Comparison of ENCODE assay signal across 19 mouse cellular contexts in genomic region chr9:37232201-37233195, GRCm38 (mm10). TPM values are rescaled to one million over a fixed set of nuclear protein-coding genes. Genes with fewer than 3 reads are reported as not detected.
DNase-seq lines count a peak whose midpoint lies in the region; ATAC-seq and TF ChIP-seq lines count a peak whose summit lies in the region.
"Had no signal": no experiment of that assay in that cellular context is flagged by ENCODE, and none has a peak within 500 bp of the region (broad histone marks: within the 10 kb centered on the region; RNA-seq: fewer than 3 reads in every experiment).

No protein-coding gene starts in this region.

- no peaks in the 10 kb centered on the region for H3K9me3 ChIP-seq in midbrain, embryonic 12.5 days
- H3K9me3 ChIP-seq in midbrain, embryonic 13.5 days: no peaks in the 10 kb centered on the region
- H3K9me3 ChIP-seq in embryonic facial prominence, embryonic 15.5 days (replicated peaks): no peaks in the 10 kb centered on the region
- H3K9me3 ChIP-seq: G1E; heart, embryonic 15.5 days; hindbrain, embryonic 13.5 days had no signal

- peak; percentile 30 to 38 for DNase-seq in adrenal gland, adult (ENCODE audit: inconsistent age in 2 of 2, low spot score in 1 of 2)
- DNase-seq in adrenal gland, postnatal 10 days: no peak
- peak; percentile 31 for DNase-seq in yolk sac, embryonic 10.5 days (ENCODE audit: low spot score)
- DNase-seq in heart, adult 2 months: no peak
- DNase-seq in gastrocnemius, adult 2 months: no peak
- DNase-seq: cerebellum, postnatal 25 days; kidney, adult 18-20 months; kidney, postnatal 4 days; layer of hippocampus, postnatal 36 days; left cerebral cortex, postnatal 4 days; lung, postnatal 10 days; retina, postnatal 1 day had no signal

- no peaks in the 10 kb centered on the region for H3K79me2 ChIP-seq in heart, adult 2 months (replicated peaks; ENCODE audit: control insufficient read depth, insufficient read depth, low read length)

- 47% methylated on average over 22 of the region's 22 CpGs for WGBS in midbrain, embryonic 12.5 days
- WGBS in midbrain, embryonic 13.5 days: 51% methylated on average over 22 of the region's 22 CpGs
- 47% methylated on average over 22 of the region's 22 CpGs for WGBS in embryonic facial prominence, embryonic 15.5 days
- 69% methylated on average over 22 of the region's 22 CpGs for WGBS in heart, adult 2 months

- H3K27ac ChIP-seq in midbrain, embryonic 12.5 days (replicated peaks): no peak overlapping the region
- no peak overlapping the region for H3K27ac ChIP-seq in midbrain, embryonic 13.5 days
- 0 out of 2 replicates have a peak overlapping the region, but pooled peaks have one; percentile 34 for H3K27ac ChIP-seq in embryonic facial prominence, embryonic 15.5 days (replicated peaks)
- no peak overlapping the region for H3K27ac ChIP-seq in heart, adult 2 months
- H3K27ac ChIP-seq in gastrocnemius, adult 2 months: no peak overlapping the region
- H3K27ac ChIP-seq: heart, embryonic 15.5 days; hindbrain, embryonic 13.5 days; liver, embryonic 14.5 days had no signal

- H3K4me3 ChIP-seq in midbrain, embryonic 12.5 days: no peak overlapping the region
- no peak overlapping the region for H3K4me3 ChIP-seq in midbrain, embryonic 13.5 days (replicated peaks)
- H3K4me3 ChIP-seq in embryonic facial prominence, embryonic 15.5 days (replicated peaks): no peak overlapping the region
- H3K4me3 ChIP-seq in heart, adult 2 months: no peak overlapping the region
- H3K4me3 ChIP-seq in gastrocnemius, adult 2 months: no peak overlapping the region
- H3K4me3 ChIP-seq: heart, embryonic 15.5 days; hindbrain, embryonic 13.5 days had no signal

- H3K9ac ChIP-seq in midbrain, embryonic 12.5 days (replicated peaks): 0 out of 2 replicates have a peak overlapping the region, but pooled peaks have one; percentile 15
- H3K9ac ChIP-seq in midbrain, embryonic 13.5 days (replicated peaks): no peak overlapping the region
- no peak overlapping the region for H3K9ac ChIP-seq in embryonic facial prominence, embryonic 15.5 days
- no peak overlapping the region for H3K9ac ChIP-seq in heart, adult 2 months (ENCODE audit: low read depth, low read length)
- H3K9ac ChIP-seq: heart, embryonic 15.5 days; hindbrain, embryonic 13.5 days; liver, embryonic 14.5 days had no signal

- no peaks in the 10 kb centered on the region; the same call in 1 of the 2 replicates for H3K27me3 ChIP-seq in midbrain, embryonic 12.5 days
- no peaks in the 10 kb centered on the region for H3K27me3 ChIP-seq in midbrain, embryonic 13.5 days
- no peaks in the 10 kb centered on the region for H3K27me3 ChIP-seq in embryonic facial prominence, embryonic 15.5 days
- no peaks in the 10 kb centered on the region for H3K27me3 ChIP-seq in heart, adult 2 months (ENCODE audit: control insufficient read depth, insufficient read depth, low read length)
- H3K27me3 ChIP-seq: heart, embryonic 15.5 days; hindbrain, embryonic 13.5 days had no signal

- H3K36me3 ChIP-seq in midbrain, embryonic 12.5 days: no peaks in the 10 kb centered on the region
- no peaks in the 10 kb centered on the region for H3K36me3 ChIP-seq in midbrain, embryonic 13.5 days
- H3K36me3 ChIP-seq in embryonic facial prominence, embryonic 15.5 days: no peaks in the 10 kb centered on the region
- H3K36me3 ChIP-seq in heart, adult 2 months (ENCODE audit: control insufficient read depth, insufficient read depth, low read length): no peaks in the 10 kb centered on the region
- H3K36me3 ChIP-seq: heart, embryonic 15.5 days; hindbrain, embryonic 13.5 days had no signal

- H3K4me1 ChIP-seq in midbrain, embryonic 12.5 days: peaks cover 8% of the 10 kb centered on the region
- H3K4me1 ChIP-seq in midbrain, embryonic 13.5 days (replicated peaks): peaks cover 5% of the 10 kb centered on the region; the same call in 1 of the 2 replicates
- peaks cover 6% of the 10 kb centered on the region; the same call in 1 of the 2 replicates for H3K4me1 ChIP-seq in embryonic facial prominence, embryonic 15.5 days
- peaks cover 1% of the 10 kb centered on the region; the same call in 1 of the 2 replicates for H3K4me1 ChIP-seq in heart, adult 2 months (ENCODE audit: control insufficient read depth, insufficient read depth, low read length)

- intact Hi-C loops in heart, adult 2 months (cut with DNase I): no loop called here
- intact Hi-C loops in gastrocnemius, adult 2 months (cut with DNase I): loop anchor here (5.0 kb wide), 1 partner anchor 260 kb away; no protein-coding TSS in a partner anchor

- no peak for TF ChIP-seq CTCF in heart, adult 2 months (IDR thresholded peaks at IDR 0.05)
- TF ChIP-seq CTCF in gastrocnemius, adult 2 months (IDR thresholded peaks at IDR 0.05): no peak

- no peak for ATAC-seq in midbrain, embryonic 12.5 days (ENCODE audit: low FRiP score, low read depth)
- no peak for ATAC-seq in midbrain, embryonic 13.5 days
- no peak for ATAC-seq in embryonic facial prominence, embryonic 15.5 days (ENCODE audit: insufficient number of reproducible peaks, low FRiP score, low TSS enrichment, low read depth)

- TF ChIP-seq POLR2A in heart, adult 2 months (IDR thresholded peaks at IDR 0.05; ENCODE audit: insufficient read depth, low read depth, low read length): no peak

- H3K4me2 ChIP-seq in midbrain, embryonic 12.5 days (replicated peaks): no peak overlapping the region
- H3K4me2 ChIP-seq in midbrain, embryonic 13.5 days (replicated peaks): no peak overlapping the region
- H3K4me2 ChIP-seq in embryonic facial prominence, embryonic 15.5 days (replicated peaks): no peak overlapping the region
- H3K4me2 ChIP-seq: heart, embryonic 15.5 days; hindbrain, embryonic 13.5 days had no signal

- no peak for TF ChIP-seq EP300 in heart, adult 2 months (IDR thresholded peaks at IDR 0.05; ENCODE audit: insufficient read depth, low read depth, low read length)

RNA-seq across cellular contexts. Expression of gene Slc37a2, which starts 23.0 kb away (rescaled TPM):
- 1 to 10 TPM; 8.8 to 9.8 TPM for total RNA-seq in adrenal gland, postnatal 10 days (2021)
- polyA plus RNA-seq in midbrain, embryonic 12.5 days (2016; fragmentation: Nextera tagmentation; extraction: Ambion mirVana): 1.1 TPM in 2 replicates
- polyA plus RNA-seq in midbrain, embryonic 13.5 days (2015; fragmentation: Nextera tagmentation; extraction: Ambion mirVana): 0.72 and 0.96 TPM in 2 replicates
- polyA plus RNA-seq in embryonic facial prominence, embryonic 15.5 days (2015; fragmentation: Nextera tagmentation; extraction: Ambion mirVana): 9.8 and 10.4 TPM in 2 replicates
- 1 to 10 TPM; 2.9 to 4.1 TPM for total RNA-seq in heart, adult 2 months (2021)
- polyA plus RNA-seq in heart, adult 2 months (2012; rRNA removed): 4.1 and 5.9 TPM in 2 replicates
- total RNA-seq in gastrocnemius, adult 2 months (2021): under 1 TPM; 0.36 to 0.50 TPM

RNA-seq across cellular contexts. Expression of gene Tmem218, which starts 24.5 kb away (rescaled TPM):
- 1 to 10 TPM; 5.8 to 7.3 TPM for total RNA-seq in adrenal gland, postnatal 10 days (2021)
- 15.4 and 16.2 TPM in 2 replicates for polyA plus RNA-seq in midbrain, embryonic 12.5 days (2016; fragmentation: Nextera tagmentation; extraction: Ambion mirVana)
- polyA plus RNA-seq in midbrain, embryonic 13.5 days (2015; fragmentation: Nextera tagmentation; extraction: Ambion mirVana): 11.4 and 12.7 TPM in 2 replicates
- 12.5 and 14.7 TPM in 2 replicates for polyA plus RNA-seq in embryonic facial prominence, embryonic 15.5 days (2015; fragmentation: Nextera tagmentation; extraction: Ambion mirVana)
- total RNA-seq in heart, adult 2 months (2021): 1 to 10 TPM; 6.6 to 7.1 TPM
- polyA plus RNA-seq in heart, adult 2 months (2012; rRNA removed): 4.2 and 7.7 TPM in 2 replicates
- total RNA-seq in gastrocnemius, adult 2 months (2021): 1 to 10 TPM; 2.5 to 4.2 TPM

Comparison
In these comparisons a context has a peak if more than half of its experiments do, and no peak if none do; other contexts are left out.
1. DNase-seq: peak in adrenal gland, adult (2 of 2) and yolk sac, embryonic 10.5 days (single experiment); none in adrenal gland, postnatal 10 days (single experiment), heart, adult 2 months (0 of 2) and gastrocnemius, adult 2 months (single experiment).